Comparison of ENCODE assay signal across 10 mouse cellular contexts in genomic region chr2:166605164-166605831, GRCm38 (mm10).
DNase-seq lines count a peak whose midpoint lies in the region; ATAC-seq and TF ChIP-seq lines count a peak whose summit lies in the region.
"Had no signal": no experiment of that assay in that cellular context is flagged by ENCODE, and none has a peak within 500 bp of the region (broad histone marks: within the 10 kb centered on the region; RNA-seq: fewer than 3 reads in every experiment).

No protein-coding gene starts in this region.

- H3K4me2 ChIP-seq in kidney, embryonic 16.5 days (replicated peaks; ENCODE audit: low read depth, low read length) = no peak overlapping the region
- H3K4me2 ChIP-seq in liver, embryonic 11.5 days = no peak overlapping the region
- H3K4me2 ChIP-seq: hindbrain, embryonic 14.5 days had no signal

- 0 out of 2 replicates have a peak, but pooled peaks have one; percentile 12 for TF ChIP-seq CTCF in bone marrow, adult 2 months (IDR thresholded peaks at IDR 0.05; ENCODE audit: control insufficient read depth, insufficient read depth, low read length)

- H3K36me3 ChIP-seq in kidney, embryonic 16.5 days (ENCODE audit: insufficient read depth, low read length) = peaks cover 5% of the 10 kb centered on the region; the same call in 1 of the 2 replicates
- no peaks in the 10 kb centered on the region for H3K36me3 ChIP-seq in liver, embryonic 11.5 days (ENCODE audit: control insufficient read depth, insufficient read depth, low read length)

- no peak for ATAC-seq in kidney, embryonic 16.5 days (ENCODE audit: low FRiP score, low TSS enrichment)
- ATAC-seq in liver, embryonic 11.5 days (replicated peaks; ENCODE audit: low FRiP score) = no peak

- no peak overlapping the region for H3K27ac ChIP-seq in kidney, embryonic 16.5 days (ENCODE audit: low read length)
- no peak overlapping the region for H3K27ac ChIP-seq in bone marrow, adult 2 months (ENCODE audit: control insufficient read depth, insufficient read depth, low read depth, low read length, poor library complexity)
- no peak overlapping the region for H3K27ac ChIP-seq in liver, embryonic 11.5 days (ENCODE audit: low read depth, low read length)
- H3K27ac ChIP-seq: hindbrain, embryonic 14.5 days had no signal

- no peak for TF ChIP-seq POLR2A in bone marrow, adult 2 months (IDR thresholded peaks at IDR 0.05; ENCODE audit: borderline replicate concordance, control insufficient read depth, low read depth, low read length)

- 0 out of 2 replicates have a peak overlapping the region, but pooled peaks have one; percentile 8 for H3K9ac ChIP-seq in kidney, embryonic 16.5 days (replicated peaks; ENCODE audit: low read length)
- no peak overlapping the region for H3K9ac ChIP-seq in liver, embryonic 11.5 days (ENCODE audit: low read depth, low read length)
- H3K9ac ChIP-seq: hindbrain, embryonic 14.5 days had no signal

- peaks cover 10% of the 10 kb centered on the region for H3K4me1 ChIP-seq in kidney, embryonic 16.5 days (ENCODE audit: insufficient read depth, low read length)
- no peaks in the 10 kb centered on the region for H3K4me1 ChIP-seq in bone marrow, adult 2 months (ENCODE audit: control insufficient read depth, insufficient read depth, low read length)
- no peaks in the 10 kb centered on the region; the same call in 1 of the 2 replicates for H3K4me1 ChIP-seq in liver, embryonic 11.5 days (replicated peaks; ENCODE audit: control insufficient read depth, insufficient read depth, low read length)

- no peak for DNase-seq in kidney, postnatal 4 days
- DNase-seq in gastrocnemius, postnatal 10 days = peak; percentile 40
- peak; percentile 18 for DNase-seq in hindlimb bud, embryonic 11.5 days (ENCODE audit: extremely low spot score, low read depth, low spot score)
- DNase-seq in adrenal gland, adult 18-20 months (ENCODE audit: low spot score in 2 of 2) = no peak
- no peak for DNase-seq in spleen, adult 12 weeks (ENCODE audit: low spot score)
- no peak for DNase-seq in liver, embryonic 11.5 days (ENCODE audit: low spot score)
- DNase-seq: adrenal gland, postnatal 36 days had no signal

- H3K27me3 ChIP-seq in kidney, embryonic 16.5 days (ENCODE audit: insufficient read depth, low read length) = no peaks in the 10 kb centered on the region
- H3K27me3 ChIP-seq in liver, embryonic 11.5 days (replicated peaks; ENCODE audit: control insufficient read depth, insufficient read depth, low read length) = no peaks in the 10 kb centered on the region

- H3K4me3 ChIP-seq in kidney, embryonic 16.5 days (ENCODE audit: low read length) = no peak overlapping the region
- H3K4me3 ChIP-seq in bone marrow, adult 2 months (replicated peaks; ENCODE audit: control insufficient read depth, low read depth, low read length) = no peak overlapping the region
- H3K4me3 ChIP-seq in liver, embryonic 11.5 days (ENCODE audit: low read depth, low read length) = no peak overlapping the region

- WGBS in kidney, embryonic 16.5 days = 60% methylated on average over 12 of the region's 12 CpGs
- 66% methylated on average over 12 of the region's 12 CpGs for WGBS in bone marrow, adult 2 months
- WGBS in liver, embryonic 11.5 days = 76% methylated on average over 12 of the region's 12 CpGs

- H3K9me3 ChIP-seq in kidney, embryonic 16.5 days (ENCODE audit: low read length) = no peaks in the 10 kb centered on the region
- H3K9me3 ChIP-seq in liver, embryonic 11.5 days (ENCODE audit: control insufficient read depth, low read length) = no peaks in the 10 kb centered on the region

Comparison
In these comparisons a context has a peak if more than half of its experiments do, and no peak if none do; other contexts are left out.
1. DNase-seq: peak in gastrocnemius, postnatal 10 days (single experiment) and hindlimb bud, embryonic 11.5 days (single experiment); none in kidney, postnatal 4 days (0 of 2), adrenal gland, adult 18-20 months (0 of 2), spleen, adult 12 weeks (single experiment) and liver, embryonic 11.5 days (single experiment).